Mouse (Mus musculus): ENCODE data around the gene Impdh1. TPM values are rescaled to one million over a fixed set of nuclear protein-coding genes. Genes with fewer than 3 reads are reported as not detected.

Impdh1 gene
- polyA plus RNA-seq, 1 experiment from 2014 or later, result 50.7 TPM

GRCm38 (mm10) chr6:29245272-29246120 is 29.3 kb upstream of the Impdh1 start:
- 64% methylated on average over 14 of the region's 14 CpGs for WGBS
- ATAC-seq (ENCODE audit: low read depth) (no peak), DNase-seq (ENCODE audit: low spot score) (no peak)
- H3K36me3 ChIP-seq (ENCODE audit: control insufficient read depth, insufficient read depth, low read length), result no peaks in the 10 kb centered on the region
- H3K9me3 ChIP-seq (ENCODE audit: control insufficient read depth, low read length), result no peaks in the 10 kb centered on the region
- H3K9ac ChIP-seq (ENCODE audit: low read depth, low read length), result no peak overlapping the region
- H3K4me3 ChIP-seq (ENCODE audit: low read depth, low read length), result no peak overlapping the region
- no peaks in the 10 kb centered on the region for H3K4me1 ChIP-seq (ENCODE audit: control insufficient read depth, insufficient read depth, low read length)
- H3K27ac ChIP-seq (replicated peaks; ENCODE audit: low read depth, low read length), result no peak overlapping the region
- no peak overlapping the region for H3K4me2 ChIP-seq (ENCODE audit: low read depth, low read length)
- H3K27me3 ChIP-seq (replicated peaks; ENCODE audit: control insufficient read depth, insufficient read depth, low read length), result no peaks in the 10 kb centered on the region

GRCm38 (mm10) chr6:29242265-29242664 is 26.1 kb upstream of the Impdh1 start:
- Histone ChIP-seq H3K4me2 (ENCODE audit: low read depth, low read length) (no peak overlapping the region), H3K4me1 (ENCODE audit: control insufficient read depth, insufficient read depth, low read length) (no peaks in the 10 kb centered on the region), H3K4me3 (ENCODE audit: low read depth, low read length) (no peak overlapping the region), H3K9ac (ENCODE audit: low read depth, low read length) (no peak overlapping the region), H3K36me3 (ENCODE audit: control insufficient read depth, insufficient read depth, low read length) (no peaks in the 10 kb centered on the region), H3K27me3 (replicated peaks; ENCODE audit: control insufficient read depth, insufficient read depth, low read length) (no peaks in the 10 kb centered on the region), H3K27ac (replicated peaks; ENCODE audit: low read depth, low read length) (no peak overlapping the region), H3K9me3 (ENCODE audit: control insufficient read depth, low read length) (no peaks in the 10 kb centered on the region)
- 61% methylated on average over 1 of the region's 1 CpGs for WGBS
- DNase-seq (ENCODE audit: low spot score) (no peak), ATAC-seq (ENCODE audit: low read depth) (no peak)

- Histone ChIP-seq H3K4me1 (ENCODE audit: control insufficient read depth, insufficient read depth, low read length) (no peaks in the 10 kb centered on the region), H3K4me2 (ENCODE audit: low read depth, low read length) (no peak overlapping the region), H3K27ac (replicated peaks; ENCODE audit: low read depth, low read length) (no peak overlapping the region), H3K9me3 (ENCODE audit: control insufficient read depth, low read length) (no peaks in the 10 kb centered on the region), H3K4me3 (ENCODE audit: low read depth, low read length) (no peak overlapping the region), H3K9ac (ENCODE audit: low read depth, low read length) (no peak overlapping the region), H3K36me3 (ENCODE audit: control insufficient read depth, insufficient read depth, low read length) (no peaks in the 10 kb centered on the region), H3K27me3 (replicated peaks; ENCODE audit: control insufficient read depth, insufficient read depth, low read length) (no peaks in the 10 kb centered on the region)
- 67% methylated on average over 2 of the region's 2 CpGs for WGBS
- DNase-seq (ENCODE audit: low spot score) (no peak), ATAC-seq (ENCODE audit: low read depth) (no peak)
These were observed 25.5 kb upstream of the Impdh1 start for GRCm38 (mm10) chr6:29241697-29242096.

- ATAC-seq (ENCODE audit: low read depth) (no peak), DNase-seq (ENCODE audit: low spot score) (peak; percentile 41)
- H3K27me3 ChIP-seq (replicated peaks; ENCODE audit: control insufficient read depth, insufficient read depth, low read length), result no peaks in the 10 kb centered on the region
- H3K9ac ChIP-seq (ENCODE audit: low read depth, low read length), result no peak overlapping the region
- no peak overlapping the region for H3K4me3 ChIP-seq (ENCODE audit: low read depth, low read length)
- H3K36me3 ChIP-seq (ENCODE audit: control insufficient read depth, insufficient read depth, low read length), result no peaks in the 10 kb centered on the region
- no peak overlapping the region for H3K27ac ChIP-seq (replicated peaks; ENCODE audit: low read depth, low read length)
- no peaks in the 10 kb centered on the region for H3K9me3 ChIP-seq (ENCODE audit: control insufficient read depth, low read length)
- H3K4me2 ChIP-seq (ENCODE audit: low read depth, low read length), result no peak overlapping the region
- no peaks in the 10 kb centered on the region for H3K4me1 ChIP-seq (ENCODE audit: control insufficient read depth, insufficient read depth, low read length)
- WGBS, result 38% methylated on average over 2 of the region's 2 CpGs
These were observed 24.6 kb upstream of the Impdh1 start for GRCm38 (mm10) chr6:29240806-29241205.

GRCm38 (mm10) chr6:29234272-29234671 is 18.1 kb upstream of the Impdh1 start:
- Histone ChIP-seq H3K4me1 (ENCODE audit: control insufficient read depth, insufficient read depth, low read length) (no peaks in the 10 kb centered on the region), H3K36me3 (ENCODE audit: control insufficient read depth, insufficient read depth, low read length) (no peaks in the 10 kb centered on the region), H3K4me3 (ENCODE audit: low read depth, low read length) (no peak overlapping the region), H3K9ac (ENCODE audit: low read depth, low read length) (no peak overlapping the region), H3K4me2 (ENCODE audit: low read depth, low read length) (no peak overlapping the region), H3K27me3 (replicated peaks; ENCODE audit: control insufficient read depth, insufficient read depth, low read length) (no peaks in the 10 kb centered on the region), H3K9me3 (ENCODE audit: control insufficient read depth, low read length) (no peaks in the 10 kb centered on the region), H3K27ac (replicated peaks; ENCODE audit: low read depth, low read length) (no peak overlapping the region)
- DNase-seq (ENCODE audit: low spot score) (peak; percentile 24), ATAC-seq (ENCODE audit: low read depth) (no peak)
- WGBS, result 52% methylated on average over 8 of the region's 8 CpGs

- H3K27me3 ChIP-seq (replicated peaks; ENCODE audit: control insufficient read depth, insufficient read depth, low read length), result no peaks in the 10 kb centered on the region
- no peaks in the 10 kb centered on the region for H3K9me3 ChIP-seq (ENCODE audit: control insufficient read depth, low read length)
- H3K27ac ChIP-seq (replicated peaks; ENCODE audit: low read depth, low read length), result no peak overlapping the region
- no peak for DNase-seq (ENCODE audit: low spot score)
- no peak overlapping the region for H3K9ac ChIP-seq (ENCODE audit: low read depth, low read length)
- no peak for ATAC-seq (ENCODE audit: low read depth)
- H3K36me3 ChIP-seq (ENCODE audit: control insufficient read depth, insufficient read depth, low read length), result no peaks in the 10 kb centered on the region
- H3K4me2 ChIP-seq (ENCODE audit: low read depth, low read length), result no peak overlapping the region
- no peaks in the 10 kb centered on the region for H3K4me1 ChIP-seq (ENCODE audit: control insufficient read depth, insufficient read depth, low read length)
- WGBS, result 80% methylated on average over 2 of the region's 3 CpGs
- no peak overlapping the region for H3K4me3 ChIP-seq (ENCODE audit: low read depth, low read length)
These were observed 17.5 kb upstream of the Impdh1 start for GRCm38 (mm10) chr6:29233710-29234109.

- Histone ChIP-seq H3K9me3 (ENCODE audit: control insufficient read depth, low read length) (no peaks in the 10 kb centered on the region), H3K36me3 (ENCODE audit: control insufficient read depth, insufficient read depth, low read length) (no peaks in the 10 kb centered on the region), H3K9ac (ENCODE audit: low read depth, low read length) (no peak overlapping the region), H3K4me1 (ENCODE audit: control insufficient read depth, insufficient read depth, low read length) (no peaks in the 10 kb centered on the region), H3K4me2 (ENCODE audit: low read depth, low read length) (no peak overlapping the region), H3K27me3 (replicated peaks; ENCODE audit: control insufficient read depth, insufficient read depth, low read length) (no peaks in the 10 kb centered on the region), H3K4me3 (ENCODE audit: low read depth, low read length) (no peak overlapping the region), H3K27ac (replicated peaks; ENCODE audit: low read depth, low read length) (no peak overlapping the region)
- 75% methylated on average over 6 of the region's 6 CpGs for WGBS
- ATAC-seq (ENCODE audit: low read depth) (no peak), DNase-seq (ENCODE audit: low spot score) (no peak)
These were observed 16.2 kb upstream of the Impdh1 start for GRCm38 (mm10) chr6:29232321-29232720.

GRCm38 (mm10) chr6:29231799-29232198 is 15.6 kb upstream of the Impdh1 start:
- ATAC-seq (ENCODE audit: low read depth), result no peak
- no peak overlapping the region for H3K27ac ChIP-seq (replicated peaks; ENCODE audit: low read depth, low read length)
- no peaks in the 10 kb centered on the region for H3K4me1 ChIP-seq (ENCODE audit: control insufficient read depth, insufficient read depth, low read length)
- no peak for DNase-seq (ENCODE audit: low spot score)
- no peaks in the 10 kb centered on the region for H3K9me3 ChIP-seq (ENCODE audit: control insufficient read depth, low read length)
- 68% methylated on average over 3 of the region's 3 CpGs for WGBS
- no peak overlapping the region for H3K9ac ChIP-seq (ENCODE audit: low read depth, low read length)
- no peaks in the 10 kb centered on the region for H3K36me3 ChIP-seq (ENCODE audit: control insufficient read depth, insufficient read depth, low read length)
- no peaks in the 10 kb centered on the region for H3K27me3 ChIP-seq (replicated peaks; ENCODE audit: control insufficient read depth, insufficient read depth, low read length)
- H3K4me3 ChIP-seq (ENCODE audit: low read depth, low read length), result no peak overlapping the region
- H3K4me2 ChIP-seq (ENCODE audit: low read depth, low read length), result no peak overlapping the region

- no peaks in the 10 kb centered on the region for H3K9me3 ChIP-seq (ENCODE audit: control insufficient read depth, low read length)
- H3K36me3 ChIP-seq (ENCODE audit: control insufficient read depth, insufficient read depth, low read length), result no peaks in the 10 kb centered on the region
- H3K4me1 ChIP-seq (ENCODE audit: control insufficient read depth, insufficient read depth, low read length), result no peaks in the 10 kb centered on the region
- WGBS, result 66% methylated on average over 6 of the region's 6 CpGs
- no peak overlapping the region for H3K4me2 ChIP-seq (ENCODE audit: low read depth, low read length)
- ATAC-seq (ENCODE audit: low read depth) (no peak), DNase-seq (ENCODE audit: low spot score) (no peak)
- no peak overlapping the region for H3K4me3 ChIP-seq (ENCODE audit: low read depth, low read length)
- no peaks in the 10 kb centered on the region for H3K27me3 ChIP-seq (replicated peaks; ENCODE audit: control insufficient read depth, insufficient read depth, low read length)
- no peak overlapping the region for H3K27ac ChIP-seq (replicated peaks; ENCODE audit: low read depth, low read length)
- H3K9ac ChIP-seq (ENCODE audit: low read depth, low read length), result no peak overlapping the region
These were observed 14.2 kb upstream of the Impdh1 start for GRCm38 (mm10) chr6:29230386-29230785.

Data from embryonic facial prominence, embryonic 14.5 days (tissue).